Mouse (Mus musculus): ENCODE measurements around the gene Catsperz. TPM values are rescaled to one million over a fixed set of nuclear protein-coding genes. Genes with fewer than 3 reads are reported as not detected.

Gene Catsperz
- polyA plus RNA-seq (2014; fragmentation: Nextera tagmentation; extraction: Ambion mirVana) = 1.4 and 1.7 TPM in 2 replicates

DNA sequence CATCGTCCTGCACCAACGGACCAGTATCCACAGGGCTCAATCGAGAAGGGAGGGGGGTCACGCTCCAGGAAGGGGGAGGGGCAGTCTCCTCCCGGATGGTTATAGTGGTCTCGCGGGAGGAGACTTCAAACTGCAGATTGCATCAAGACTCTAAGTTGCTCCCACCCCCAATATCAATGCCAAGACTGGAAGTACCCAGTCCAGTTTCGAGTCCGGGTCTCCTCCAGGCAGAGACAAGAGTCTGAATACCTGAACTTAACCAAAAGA, at the start of gene Catsperz:
TSS of gene Catsperz (minus strand) at position 74 of the 267 bp plus-strand sequence.
- Histone ChIP-seq H3K4me2 (ENCODE audit: low read length) (peak within 1 kb of the TSS; percentile 57), H3K27ac (replicated peaks in 1 of 2; ENCODE audit: control insufficient read depth in 1 of 2, insufficient read depth in 1 of 2, low read depth in 2 of 2, low read length in 2 of 2) (no peak within 1 kb of the TSS), H3K36me3 (ENCODE audit: control insufficient read depth, insufficient read depth, low read length) (no peaks in the 10 kb centered on the region), H3K4me1 (ENCODE audit: control insufficient read depth in 2 of 2, insufficient read depth in 2 of 2, low read length in 2 of 2) (peaks cover 11 to 39% of the 10 kb centered on the region in 2 experiments), H3K9me3 (ENCODE audit: control insufficient read depth, low read length) (peaks cover 5% of the 10 kb centered on the region; the same call in 1 of the 2 replicates), H3K4me3 (ENCODE audit: control insufficient read depth in 1 of 2, insufficient read depth in 1 of 2, low read depth in 1 of 2, low read length in 2 of 2) (peak within 1 kb of the TSS in 1 of 2 experiments; percentile 23; a peak in 2 of 4 replicates), H3K27me3 (ENCODE audit: control insufficient read depth, insufficient read depth, low read length) (peaks cover 51% of the 10 kb centered on the region), H3K9ac (ENCODE audit: low read length) (no peak within 1 kb of the TSS)
- no peak for ATAC-seq (ENCODE audit: insufficient number of reproducible peaks, insufficient read depth, low FRiP score, low read depth)
- WGBS = 5% methylated on average over 9 of the region's 9 CpGs

DNA sequence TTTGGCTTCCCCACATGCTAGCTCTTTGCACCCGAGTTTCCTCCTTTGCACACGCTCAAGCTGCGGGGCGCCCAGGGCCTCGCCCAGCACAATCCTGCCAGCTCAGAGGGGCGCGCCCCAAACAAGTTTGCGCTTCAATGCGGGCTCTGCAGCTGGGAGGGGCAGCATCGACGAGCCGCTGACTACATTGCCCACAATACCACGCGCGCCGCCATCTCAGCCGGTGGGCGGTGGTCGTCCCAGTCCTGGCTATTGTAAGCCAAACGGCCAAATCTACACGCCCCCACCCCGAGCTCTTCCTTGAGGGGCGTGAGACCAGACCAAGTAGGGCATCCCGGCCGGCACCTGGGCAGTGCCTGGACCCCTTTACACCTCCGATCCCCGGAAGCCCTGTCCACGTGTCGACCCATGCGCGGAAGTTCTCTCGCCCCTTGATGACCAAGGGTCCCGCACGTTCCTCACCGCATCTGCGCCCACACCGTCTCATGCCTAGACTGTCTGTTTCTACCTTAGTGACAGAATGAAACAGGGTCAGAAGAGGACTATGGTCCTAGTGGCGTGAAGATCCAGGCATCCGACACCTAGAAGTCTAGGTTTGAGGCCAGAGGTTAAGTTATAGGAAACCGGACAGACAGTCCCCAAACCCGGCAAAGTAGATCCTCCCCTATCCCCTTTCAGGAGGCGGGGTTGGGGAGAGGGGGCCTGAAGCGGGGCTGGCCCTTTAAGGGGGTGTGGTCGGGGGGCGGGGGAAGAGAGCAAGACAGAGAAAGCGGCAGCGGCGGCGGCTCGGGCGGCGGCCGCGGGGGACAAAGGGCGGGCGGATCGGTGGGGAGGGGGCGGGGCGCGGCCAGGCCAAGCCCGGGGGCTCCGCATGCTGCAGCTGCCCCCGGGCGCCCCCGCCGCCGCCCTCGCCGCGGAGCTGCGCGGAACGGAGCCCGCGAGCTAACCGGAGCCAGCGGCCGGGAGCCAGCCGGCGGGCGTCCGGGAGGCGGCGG, 49.3 kb upstream of the Catsperz start, which contains the start of gene Ppp1r14b:
TSS of gene Ppp1r14b (plus strand) at position 758 of the 995 bp plus-strand sequence.
- WGBS = under 1% methylated on average over 55 of the region's 84 CpGs
- H3K4me2 ChIP-seq (ENCODE audit: low read length) = peak within 1 kb of the TSS; percentile 97
- no peaks in the 10 kb centered on the region for H3K9me3 ChIP-seq (ENCODE audit: control insufficient read depth, low read length)
- peaks cover 36 to 56% of the 10 kb centered on the region in 2 experiments for H3K4me1 ChIP-seq (ENCODE audit: control insufficient read depth in 2 of 2, insufficient read depth in 2 of 2, low read length in 2 of 2)
- ATAC-seq (ENCODE audit: insufficient number of reproducible peaks, insufficient read depth, low FRiP score, low read depth) = peak; percentile 49
- H3K27ac ChIP-seq (replicated peaks in 1 of 2; ENCODE audit: control insufficient read depth in 1 of 2, insufficient read depth in 1 of 2, low read depth in 2 of 2, low read length in 2 of 2) = peak within 1 kb of the TSS; percentile 89 to 91
- peak within 1 kb of the TSS; percentile 90 for H3K9ac ChIP-seq (ENCODE audit: low read length)
- H3K27me3 ChIP-seq (ENCODE audit: control insufficient read depth, insufficient read depth, low read length) = no peaks in the 10 kb centered on the region
- peak within 1 kb of the TSS; percentile 80 to 93 for H3K4me3 ChIP-seq (ENCODE audit: control insufficient read depth in 1 of 2, insufficient read depth in 1 of 2, low read depth in 1 of 2, low read length in 2 of 2)
- H3K36me3 ChIP-seq (ENCODE audit: control insufficient read depth, insufficient read depth, low read length) = peaks cover 26% of the 10 kb centered on the region

DNA sequence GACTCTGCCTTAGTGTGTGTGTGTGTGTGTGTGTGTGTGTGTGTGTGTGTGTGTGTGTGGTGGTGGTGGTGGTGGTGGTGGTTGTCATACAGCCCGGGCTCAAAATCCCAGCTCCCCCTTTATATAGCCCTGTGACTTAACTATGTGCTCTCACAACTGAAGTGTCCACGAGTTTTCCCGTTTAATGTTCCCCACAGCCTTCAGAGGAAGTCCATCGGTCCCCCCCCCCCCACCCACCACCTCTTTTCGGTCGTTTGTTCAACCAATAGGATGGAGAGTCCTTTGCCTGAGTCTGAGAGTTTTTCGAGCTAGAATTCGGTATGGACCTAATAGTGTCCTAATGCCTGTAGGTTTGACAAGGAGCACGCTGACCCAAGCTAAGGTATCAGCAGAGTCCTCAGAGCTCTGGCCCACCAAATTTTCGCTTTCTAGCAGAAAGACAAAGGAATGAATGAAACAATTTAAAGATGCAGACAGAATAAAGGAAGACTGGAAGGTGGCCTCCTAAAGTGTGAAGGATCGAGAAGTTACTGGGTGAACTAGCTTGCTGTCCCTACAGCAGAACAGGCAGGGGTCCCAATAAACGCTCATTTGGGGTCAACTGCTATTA, 48.5 kb upstream of the Catsperz start:
- ATAC-seq (ENCODE audit: insufficient number of reproducible peaks, insufficient read depth, low FRiP score, low read depth) = no peak
- Histone ChIP-seq H3K4me2 (ENCODE audit: low read length) (peak overlapping the region; percentile 97), H3K4me3 (ENCODE audit: control insufficient read depth in 1 of 2, insufficient read depth in 1 of 2, low read depth in 1 of 2, low read length in 2 of 2) (peak overlapping the region; percentile 69 to 80), H3K4me1 (ENCODE audit: control insufficient read depth in 2 of 2, insufficient read depth in 2 of 2, low read length in 2 of 2) (peaks cover 33 to 58% of the 10 kb centered on the region in 2 experiments), H3K27me3 (ENCODE audit: control insufficient read depth, insufficient read depth, low read length) (no peaks in the 10 kb centered on the region), H3K36me3 (ENCODE audit: control insufficient read depth, insufficient read depth, low read length) (peaks cover 22% of the 10 kb centered on the region), H3K9me3 (ENCODE audit: control insufficient read depth, low read length) (no peaks in the 10 kb centered on the region), H3K9ac (ENCODE audit: low read length) (peak overlapping the region; percentile 90), H3K27ac (replicated peaks in 1 of 2; ENCODE audit: control insufficient read depth in 1 of 2, insufficient read depth in 1 of 2, low read depth in 2 of 2, low read length in 2 of 2) (peak overlapping the region in 1 of 2 experiments; percentile 89; a peak in 1 of 4 replicates)
- WGBS = 35% methylated on average over 12 of the region's 12 CpGs

DNA sequence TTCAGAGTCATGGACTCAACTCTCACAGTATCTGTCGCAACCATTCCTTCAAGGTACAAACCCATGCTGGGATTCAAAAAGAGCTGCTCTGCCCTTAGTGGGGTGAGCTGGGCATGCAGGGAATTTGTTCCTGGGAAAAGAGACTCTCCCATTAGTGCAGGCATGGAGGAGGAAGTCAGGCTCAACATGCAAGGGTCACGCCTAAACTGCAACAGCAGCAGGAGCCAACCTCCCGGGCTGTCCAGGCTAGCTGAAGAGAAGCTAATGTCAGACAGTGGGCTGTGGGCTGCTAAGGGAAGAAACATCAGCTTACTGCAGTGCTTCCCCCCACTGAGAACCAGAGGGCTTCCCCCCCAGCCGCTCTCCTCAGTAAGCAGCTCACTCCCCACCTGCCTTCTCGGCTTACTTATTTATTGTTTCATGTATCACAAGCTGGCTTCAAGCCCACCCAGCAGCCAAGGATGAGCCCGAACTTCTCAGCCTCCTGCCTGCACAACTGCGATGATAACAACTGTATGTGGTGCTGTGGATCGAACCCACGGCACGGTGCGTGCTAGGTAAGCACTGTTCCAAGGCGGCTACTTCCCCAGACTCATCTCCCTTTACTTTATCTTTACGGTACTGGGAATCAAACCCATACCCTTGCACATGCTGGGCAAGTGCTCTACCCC, 47.2 kb upstream of the Catsperz start:
- no peak overlapping the region for H3K4me3 ChIP-seq (ENCODE audit: control insufficient read depth in 1 of 2, insufficient read depth in 1 of 2, low read depth in 1 of 2, low read length in 2 of 2)
- H3K9ac ChIP-seq (ENCODE audit: low read length) = peak overlapping the region; percentile 16; the same call in 1 of the 2 replicates
- ATAC-seq (ENCODE audit: insufficient number of reproducible peaks, insufficient read depth, low FRiP score, low read depth) = no peak
- peak overlapping the region in 1 of 2 experiments; percentile 19; a peak in 1 of 4 replicates for H3K27ac ChIP-seq (replicated peaks in 1 of 2; ENCODE audit: control insufficient read depth in 1 of 2, insufficient read depth in 1 of 2, low read depth in 2 of 2, low read length in 2 of 2)
- peaks cover 9% of the 10 kb centered on the region for H3K36me3 ChIP-seq (ENCODE audit: control insufficient read depth, insufficient read depth, low read length)
- H3K4me1 ChIP-seq (ENCODE audit: control insufficient read depth in 2 of 2, insufficient read depth in 2 of 2, low read length in 2 of 2) = peaks cover 30 to 56% of the 10 kb centered on the region in 2 experiments
- 81% methylated on average over 13 of the region's 13 CpGs for WGBS
- no peaks in the 10 kb centered on the region for H3K27me3 ChIP-seq (ENCODE audit: control insufficient read depth, insufficient read depth, low read length)
- no peaks in the 10 kb centered on the region for H3K9me3 ChIP-seq (ENCODE audit: control insufficient read depth, low read length)
- no peak overlapping the region for H3K4me2 ChIP-seq (ENCODE audit: low read length)

DNA sequence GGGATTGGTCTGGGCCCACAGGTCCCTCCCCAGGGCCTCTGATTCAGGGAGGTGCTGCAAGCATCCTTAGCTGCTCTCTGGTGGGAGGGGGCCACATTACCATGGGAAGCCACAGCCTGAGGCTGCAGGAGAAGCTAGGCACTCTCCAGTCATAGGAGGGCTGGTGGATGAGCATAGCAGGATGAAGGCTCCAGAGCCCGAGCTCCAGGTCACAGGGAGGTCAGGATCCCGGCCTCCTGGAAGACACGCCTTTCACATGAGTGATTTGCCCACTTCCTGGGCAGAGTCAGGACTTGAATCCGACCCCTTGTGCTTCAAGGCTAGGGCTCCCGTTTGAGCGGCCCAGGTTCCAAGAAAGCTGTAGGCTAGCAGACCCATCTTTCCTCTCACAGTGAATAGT, 46.5 kb upstream of the Catsperz start:
- no peaks in the 10 kb centered on the region for H3K9me3 ChIP-seq (ENCODE audit: control insufficient read depth, low read length)
- H3K27ac ChIP-seq (replicated peaks in 1 of 2; ENCODE audit: control insufficient read depth in 1 of 2, insufficient read depth in 1 of 2, low read depth in 2 of 2, low read length in 2 of 2) = peak overlapping the region in 1 of 2 experiments; percentile 19; a peak in 1 of 4 replicates
- H3K4me2 ChIP-seq (ENCODE audit: low read length) = no peak overlapping the region
- no peaks in the 10 kb centered on the region for H3K27me3 ChIP-seq (ENCODE audit: control insufficient read depth, insufficient read depth, low read length)
- peak overlapping the region; percentile 16; the same call in 1 of the 2 replicates for H3K9ac ChIP-seq (ENCODE audit: low read length)
- 41% methylated on average over 6 of the region's 6 CpGs for WGBS
- peaks cover 28 to 49% of the 10 kb centered on the region in 2 experiments for H3K4me1 ChIP-seq (ENCODE audit: control insufficient read depth in 2 of 2, insufficient read depth in 2 of 2, low read length in 2 of 2)
- peaks cover 2% of the 10 kb centered on the region; the same call in 1 of the 2 replicates for H3K36me3 ChIP-seq (ENCODE audit: control insufficient read depth, insufficient read depth, low read length)
- no peak overlapping the region for H3K4me3 ChIP-seq (ENCODE audit: control insufficient read depth in 1 of 2, insufficient read depth in 1 of 2, low read depth in 1 of 2, low read length in 2 of 2)
- no peak for ATAC-seq (ENCODE audit: insufficient number of reproducible peaks, insufficient read depth, low FRiP score, low read depth)

DNA sequence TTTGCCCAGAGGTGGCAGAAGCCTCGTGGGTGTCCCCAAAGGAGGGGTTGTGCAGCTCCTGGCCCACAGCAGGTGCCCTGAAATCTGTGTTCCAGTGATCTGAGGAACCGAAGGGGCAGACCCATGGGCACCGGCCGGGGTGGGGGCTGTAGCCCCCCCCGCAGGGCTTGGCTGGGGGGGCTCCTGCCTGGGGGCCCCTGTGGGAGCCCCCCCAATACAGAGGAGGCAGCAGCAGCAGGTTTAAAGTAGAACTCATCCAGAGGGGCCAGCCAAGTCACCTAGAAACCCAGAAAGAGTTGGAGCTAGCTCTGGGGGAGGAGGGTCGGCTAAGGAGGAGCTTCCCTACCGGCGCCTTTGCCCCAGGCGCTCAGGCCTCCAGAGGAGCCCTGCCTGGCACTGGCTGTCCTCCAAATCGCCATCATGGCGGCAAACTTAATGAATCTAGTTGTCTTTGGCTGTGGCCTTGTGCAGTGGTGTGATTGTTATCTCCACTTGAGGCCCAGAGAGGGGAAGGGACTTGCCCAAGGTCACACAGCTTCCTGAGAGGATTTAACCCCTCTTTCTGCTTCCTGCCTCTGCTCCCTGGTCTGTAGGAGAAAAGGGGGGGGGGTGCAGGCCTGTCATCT, 45.4 kb upstream of the Catsperz start:
- H3K27me3 ChIP-seq (ENCODE audit: control insufficient read depth, insufficient read depth, low read length) = no peaks in the 10 kb centered on the region
- no peak for ATAC-seq (ENCODE audit: insufficient number of reproducible peaks, insufficient read depth, low FRiP score, low read depth)
- peaks cover 26 to 40% of the 10 kb centered on the region in 2 experiments for H3K4me1 ChIP-seq (ENCODE audit: control insufficient read depth in 2 of 2, insufficient read depth in 2 of 2, low read length in 2 of 2)
- peak overlapping the region in 1 of 2 experiments; percentile 42; a peak in 2 of 4 replicates for H3K27ac ChIP-seq (replicated peaks in 1 of 2; ENCODE audit: control insufficient read depth in 1 of 2, insufficient read depth in 1 of 2, low read depth in 2 of 2, low read length in 2 of 2)
- H3K4me3 ChIP-seq (ENCODE audit: control insufficient read depth in 1 of 2, insufficient read depth in 1 of 2, low read depth in 1 of 2, low read length in 2 of 2) = peak overlapping the region in 1 of 2 experiments; percentile 66; a peak in 2 of 4 replicates
- 27% methylated on average over 11 of the region's 11 CpGs for WGBS
- H3K9ac ChIP-seq (ENCODE audit: low read length) = peak overlapping the region; percentile 81
- no peaks in the 10 kb centered on the region for H3K9me3 ChIP-seq (ENCODE audit: control insufficient read depth, low read length)
- H3K4me2 ChIP-seq (ENCODE audit: low read length) = peak overlapping the region; percentile 70
- H3K36me3 ChIP-seq (ENCODE audit: control insufficient read depth, insufficient read depth, low read length) = peaks cover 10% of the 10 kb centered on the region

Data from heart, embryonic 14.5 days (tissue).